Mouse (Mus musculus) kidney, adult 2 months (tissue): ENCODE measurements at regions not wholly inside any gene's neighbourhood (a gene's known extent, or its start where the extent isn't known, plus 50 kb on each side); places are given as distances from the start of the nearest gene placed in this dataset.

Source experiments
- CTCF ChIP-seq: fragments of 200-500 bp; conservative IDR thresholded peaks from 2 replicates; pipeline ENCODE4 v1.5.1; 2011; ENCODE audit warnings: low read depth, mild to moderate bottlenecking, control low read depth, low read length, moderate library complexity, mixed read lengths; ENCODE audit not compliant: insufficient read depth, insufficient read length
- POLR2A ChIP-seq: fragments of 200-500 bp; IDR thresholded peaks from one replicate; pipeline ENCODE4 v1.6.1; 2011; ENCODE audit warnings: low read depth, low read length, control low read depth

- TF ChIP-seq POLR2A (no peak), CTCF (no peak)
Measured at GRCm38 (mm10) chr5:106557733-106558132, 51.2 kb upstream of the Gm17304 start.
